Mouse (Mus musculus): ENCODE measurements around the gene Lrba. TPM values are rescaled to one million over a fixed set of nuclear protein-coding genes. Genes with fewer than 3 reads are reported as not detected.

The Lrba gene
- total and polyA plus RNA-seq, 2 experiments from 2014 or later: 1.6 to 18.5 TPM

- no peak for TF ChIP-seq CTCF (IDR thresholded peaks at IDR 0.05; ENCODE audit: low read depth)
- no peak overlapping the region for H3K9ac ChIP-seq
- 92% methylated on average over 1 of the region's 1 CpGs for WGBS
Measured at GRCm38 (mm10) chr3:86489992-86490391, 265.5 kb downstream of the Lrba start.

GRCm38 (mm10) chr3:86500586-86500985, 276.1 kb downstream of the Lrba start:
- Histone ChIP-seq H3K9me3 (ENCODE audit: low read length) (no peaks in the 10 kb centered on the region), H3K4me3 (ENCODE audit: low read depth, low read length) (no peak overlapping the region), H3K36me3 (ENCODE audit: insufficient read depth) (no peaks in the 10 kb centered on the region), H3K9ac (no peak overlapping the region), H3K4me1 (ENCODE audit: insufficient read depth) (no peaks in the 10 kb centered on the region), H3K27me3 (ENCODE audit: insufficient read depth, low read length) (no peaks in the 10 kb centered on the region), H3K4me2 (ENCODE audit: low read depth) (no peak overlapping the region), H3K27ac (ENCODE audit: low read depth, low read length) (no peak overlapping the region)
- DNase-seq: no peak
- TF ChIP-seq CTCF (IDR thresholded peaks at IDR 0.05; ENCODE audit: low read depth): no peak
- no peak for ATAC-seq

More at GRCm38 (mm10) chr3:86489992-86490391, 265.5 kb downstream of the Lrba start:
- Histone ChIP-seq H3K4me3 (ENCODE audit: low read depth, low read length) (no peak overlapping the region), H3K4me2 (ENCODE audit: low read depth) (no peak overlapping the region), H3K36me3 (ENCODE audit: insufficient read depth) (no peaks in the 10 kb centered on the region), H3K27me3 (ENCODE audit: insufficient read depth, low read length) (no peaks in the 10 kb centered on the region), H3K9me3 (ENCODE audit: low read length) (no peaks in the 10 kb centered on the region), H3K4me1 (ENCODE audit: insufficient read depth) (no peaks in the 10 kb centered on the region), H3K27ac (ENCODE audit: low read depth, low read length) (no peak overlapping the region)
- ATAC-seq: no peak
- no peak for DNase-seq

- Histone ChIP-seq H3K4me1 (ENCODE audit: insufficient read depth) (no peaks in the 10 kb centered on the region), H3K9ac (no peak overlapping the region), H3K27me3 (ENCODE audit: insufficient read depth, low read length) (no peaks in the 10 kb centered on the region), H3K9me3 (ENCODE audit: low read length) (no peaks in the 10 kb centered on the region), H3K27ac (ENCODE audit: low read depth, low read length) (no peak overlapping the region), H3K36me3 (ENCODE audit: insufficient read depth) (no peaks in the 10 kb centered on the region), H3K4me3 (ENCODE audit: low read depth, low read length) (no peak overlapping the region), H3K4me2 (ENCODE audit: low read depth) (no peak overlapping the region)
- no peak for DNase-seq
- no peak for ATAC-seq
- no peak for TF ChIP-seq CTCF (IDR thresholded peaks at IDR 0.05; ENCODE audit: low read depth)
- WGBS: 89% methylated on average over 2 of the region's 2 CpGs
Measured at GRCm38 (mm10) chr3:86518506-86519109, 294.1 kb downstream of the Lrba start.

GRCm38 (mm10) chr3:86522880-86523505, 298.5 kb downstream of the Lrba start:
- no peak for ATAC-seq

GRCm38 (mm10) chr3:86531531-86532269, 307.2 kb downstream of the Lrba start:
- Histone ChIP-seq H3K4me3 (ENCODE audit: low read depth, low read length) (no peak overlapping the region), H3K4me1 (ENCODE audit: insufficient read depth) (no peaks in the 10 kb centered on the region), H3K4me2 (ENCODE audit: low read depth) (no peak overlapping the region), H3K9ac (no peak overlapping the region), H3K9me3 (ENCODE audit: low read length) (no peaks in the 10 kb centered on the region), H3K27ac (ENCODE audit: low read depth, low read length) (no peak overlapping the region), H3K36me3 (ENCODE audit: insufficient read depth) (no peaks in the 10 kb centered on the region), H3K27me3 (ENCODE audit: insufficient read depth, low read length) (no peaks in the 10 kb centered on the region)
- no peak for TF ChIP-seq CTCF (IDR thresholded peaks at IDR 0.05; ENCODE audit: low read depth)
- DNase-seq (no peak), ATAC-seq (no peak)
- WGBS: 70% methylated on average over 16 of the region's 16 CpGs

More at GRCm38 (mm10) chr3:86522880-86523505, 298.5 kb downstream of the Lrba start:
- whole genome bisulfite sequencing: 31% methylated on average over 3 of the region's 3 CpGs
- no peak overlapping the region for H3K4me2 ChIP-seq (ENCODE audit: low read depth)
- H3K36me3 ChIP-seq (ENCODE audit: insufficient read depth): no peaks in the 10 kb centered on the region
- no peaks in the 10 kb centered on the region for H3K9me3 ChIP-seq (ENCODE audit: low read length)
- no peaks in the 10 kb centered on the region for H3K4me1 ChIP-seq (ENCODE audit: insufficient read depth)
- no peak overlapping the region for H3K4me3 ChIP-seq (ENCODE audit: low read depth, low read length)
- no peak overlapping the region for H3K27ac ChIP-seq (ENCODE audit: low read depth, low read length)
- no peak overlapping the region for H3K9ac ChIP-seq
- DNase-seq: no peak
- TF ChIP-seq CTCF (IDR thresholded peaks at IDR 0.05; ENCODE audit: low read depth): no peak
- H3K27me3 ChIP-seq (ENCODE audit: insufficient read depth, low read length): no peaks in the 10 kb centered on the region

GRCm38 (mm10) chr3:86536751-86537150, 312.3 kb downstream of the Lrba start:
- no peaks in the 10 kb centered on the region for H3K9me3 ChIP-seq (ENCODE audit: low read length)
- ATAC-seq: no peak
- TF ChIP-seq CTCF (IDR thresholded peaks at IDR 0.05; ENCODE audit: low read depth): no peak
- H3K4me1 ChIP-seq (ENCODE audit: insufficient read depth): no peaks in the 10 kb centered on the region
- no peak overlapping the region for H3K9ac ChIP-seq
- H3K4me2 ChIP-seq (ENCODE audit: low read depth): no peak overlapping the region
- H3K27me3 ChIP-seq (ENCODE audit: insufficient read depth, low read length): peaks cover 17% of the 10 kb centered on the region
- 80% methylated on average over 1 of the region's 1 CpGs for WGBS
- no peak overlapping the region for H3K4me3 ChIP-seq (ENCODE audit: low read depth, low read length)
- no peak overlapping the region for H3K27ac ChIP-seq (ENCODE audit: low read depth, low read length)
- no peaks in the 10 kb centered on the region for H3K36me3 ChIP-seq (ENCODE audit: insufficient read depth)
- no peak for DNase-seq

Data from forebrain, postnatal 0 days (tissue).